Mouse (Mus musculus): ENCODE results near the gene Mgat5b. TPM values are rescaled to one million over a fixed set of nuclear protein-coding genes. Genes with fewer than 3 reads are reported as not detected.
A peak's percentile ranks its signal among the peaks of the same experiment; 100 is the strongest.

The Mgat5b gene
- polyA plus RNA-seq, 1 experiment from 2014 or later = 0.35 TPM

GRCm38 (mm10) chr11:116965061-116965460, 46.4 kb downstream of the Mgat5b start:
- Histone ChIP-seq H3K4me2 (no peak overlapping the region), H3K36me3 (no peaks in the 10 kb centered on the region), H3K9ac (no peak overlapping the region), H3K27me3 (no peaks in the 10 kb centered on the region), H3K9me3 (no peaks in the 10 kb centered on the region), H3K4me3 (no peak overlapping the region), H3K27ac (no peak overlapping the region), H3K4me1 (no peaks in the 10 kb centered on the region)
- WGBS = 69% methylated on average over 7 of the region's 7 CpGs
- no peak for ATAC-seq (ENCODE audit: borderline replicate concordance, extremely low read depth, low FRiP score, low TSS enrichment)

- no peak for ATAC-seq (ENCODE audit: borderline replicate concordance, extremely low read depth, low FRiP score, low TSS enrichment)
- H3K9me3 ChIP-seq = no peaks in the 10 kb centered on the region
- no peaks in the 10 kb centered on the region for H3K27me3 ChIP-seq
- H3K9ac ChIP-seq = no peak overlapping the region
- no peaks in the 10 kb centered on the region for H3K4me1 ChIP-seq
- H3K27ac ChIP-seq = no peak overlapping the region
- no peak overlapping the region for H3K4me3 ChIP-seq
- no peaks in the 10 kb centered on the region for H3K36me3 ChIP-seq
- no peak overlapping the region for H3K4me2 ChIP-seq
- WGBS = 61% methylated on average over 2 of the region's 2 CpGs
These were observed 47.3 kb downstream of the Mgat5b start for GRCm38 (mm10) chr11:116965961-116966360.

GRCm38 (mm10) chr11:116968586-116968985, 49.9 kb downstream of the Mgat5b start:
- H3K27me3 ChIP-seq = no peaks in the 10 kb centered on the region
- no peak overlapping the region for H3K27ac ChIP-seq
- no peak for ATAC-seq (ENCODE audit: borderline replicate concordance, extremely low read depth, low FRiP score, low TSS enrichment)
- H3K36me3 ChIP-seq = no peaks in the 10 kb centered on the region
- no peaks in the 10 kb centered on the region for H3K9me3 ChIP-seq
- no peak overlapping the region for H3K9ac ChIP-seq
- 73% methylated on average over 9 of the region's 9 CpGs for WGBS
- no peak overlapping the region for H3K4me2 ChIP-seq
- no peaks in the 10 kb centered on the region for H3K4me1 ChIP-seq
- no peak overlapping the region for H3K4me3 ChIP-seq

- H3K4me2 ChIP-seq = no peak overlapping the region
- no peak for ATAC-seq (ENCODE audit: borderline replicate concordance, extremely low read depth, low FRiP score, low TSS enrichment)
- no peak overlapping the region for H3K27ac ChIP-seq
- no peaks in the 10 kb centered on the region for H3K9me3 ChIP-seq
- H3K4me3 ChIP-seq = no peak overlapping the region
- no peaks in the 10 kb centered on the region for H3K4me1 ChIP-seq
- no peaks in the 10 kb centered on the region for H3K27me3 ChIP-seq
- no peaks in the 10 kb centered on the region for H3K36me3 ChIP-seq
- WGBS = 57% methylated on average over 11 of the region's 11 CpGs
- no peak overlapping the region for H3K9ac ChIP-seq
These were observed 50.8 kb downstream of the Mgat5b start for GRCm38 (mm10) chr11:116969498-116969897.

GRCm38 (mm10) chr11:116970847-116971246, 52.2 kb downstream of the Mgat5b start:
- no peak for ATAC-seq (ENCODE audit: borderline replicate concordance, extremely low read depth, low FRiP score, low TSS enrichment)
- H3K4me1 ChIP-seq = no peaks in the 10 kb centered on the region
- H3K4me2 ChIP-seq = no peak overlapping the region
- H3K27ac ChIP-seq = no peak overlapping the region
- no peak overlapping the region for H3K4me3 ChIP-seq
- H3K9ac ChIP-seq = no peak overlapping the region
- WGBS = 63% methylated on average over 4 of the region's 4 CpGs
- no peaks in the 10 kb centered on the region for H3K9me3 ChIP-seq
- H3K27me3 ChIP-seq = no peaks in the 10 kb centered on the region
- H3K36me3 ChIP-seq = no peaks in the 10 kb centered on the region

- no peak for ATAC-seq (ENCODE audit: borderline replicate concordance, extremely low read depth, low FRiP score, low TSS enrichment)
- H3K4me3 ChIP-seq = no peak overlapping the region
- H3K9ac ChIP-seq = no peak overlapping the region
- H3K4me1 ChIP-seq = no peaks in the 10 kb centered on the region
- no peaks in the 10 kb centered on the region for H3K27me3 ChIP-seq
- no peak overlapping the region for H3K27ac ChIP-seq
- WGBS = 48% methylated on average over 4 of the region's 4 CpGs
- no peaks in the 10 kb centered on the region for H3K36me3 ChIP-seq
- no peaks in the 10 kb centered on the region for H3K9me3 ChIP-seq
- H3K4me2 ChIP-seq = no peak overlapping the region
These were observed 54.2 kb downstream of the Mgat5b start for GRCm38 (mm10) chr11:116972828-116973227.

- no peak overlapping the region for H3K4me3 ChIP-seq
- WGBS = 90% methylated on average over 9 of the region's 9 CpGs
- no peak overlapping the region for H3K27ac ChIP-seq
- no peak overlapping the region for H3K4me2 ChIP-seq
- ATAC-seq (ENCODE audit: borderline replicate concordance, extremely low read depth, low FRiP score, low TSS enrichment) = no peak
- no peaks in the 10 kb centered on the region for H3K36me3 ChIP-seq
- H3K27me3 ChIP-seq = no peaks in the 10 kb centered on the region
- no peak overlapping the region for H3K9ac ChIP-seq
- no peaks in the 10 kb centered on the region for H3K4me1 ChIP-seq
- no peaks in the 10 kb centered on the region for H3K9me3 ChIP-seq
These were observed 54.8 kb downstream of the Mgat5b start for GRCm38 (mm10) chr11:116973508-116973907.

GRCm38 (mm10) chr11:116974341-116974740, 55.7 kb downstream of the Mgat5b start:
- WGBS = 81% methylated on average over 7 of the region's 7 CpGs
- H3K36me3 ChIP-seq = no peaks in the 10 kb centered on the region
- H3K27ac ChIP-seq = no peak overlapping the region
- no peak overlapping the region for H3K4me3 ChIP-seq
- no peak overlapping the region for H3K4me2 ChIP-seq
- no peaks in the 10 kb centered on the region for H3K9me3 ChIP-seq
- no peaks in the 10 kb centered on the region for H3K4me1 ChIP-seq
- no peak overlapping the region for H3K9ac ChIP-seq
- ATAC-seq (ENCODE audit: borderline replicate concordance, extremely low read depth, low FRiP score, low TSS enrichment) = no peak
- H3K27me3 ChIP-seq = no peaks in the 10 kb centered on the region

GRCm38 (mm10) chr11:116980313-116980712, 61.6 kb downstream of the Mgat5b start:
- H3K27ac ChIP-seq = no peak overlapping the region
- no peak overlapping the region for H3K4me2 ChIP-seq
- no peak overlapping the region for H3K9ac ChIP-seq

GRCm38 (mm10) chr11:116982543-116982942, 63.9 kb downstream of the Mgat5b start:
- Histone ChIP-seq H3K27me3 (no peaks in the 10 kb centered on the region), H3K4me1 (peaks cover 12% of the 10 kb centered on the region), H3K4me2 (no peak overlapping the region), H3K4me3 (no peak overlapping the region), H3K9ac (no peak overlapping the region), H3K27ac (no peak overlapping the region), H3K36me3 (no peaks in the 10 kb centered on the region), H3K9me3 (no peaks in the 10 kb centered on the region)
- no peak for ATAC-seq (ENCODE audit: borderline replicate concordance, extremely low read depth, low FRiP score, low TSS enrichment)
- WGBS = 47% methylated on average over 4 of the region's 4 CpGs

More at GRCm38 (mm10) chr11:116980313-116980712, 61.6 kb downstream of the Mgat5b start:
- Histone ChIP-seq H3K4me1 (peaks cover 12% of the 10 kb centered on the region), H3K27me3 (no peaks in the 10 kb centered on the region), H3K36me3 (no peaks in the 10 kb centered on the region), H3K9me3 (no peaks in the 10 kb centered on the region), H3K4me3 (no peak overlapping the region)
- 12% methylated on average over 5 of the region's 5 CpGs for WGBS
- peak; percentile 80 for ATAC-seq (ENCODE audit: borderline replicate concordance, extremely low read depth, low FRiP score, low TSS enrichment)

- Histone ChIP-seq H3K4me1 (peaks cover 3% of the 10 kb centered on the region), H3K9me3 (no peaks in the 10 kb centered on the region), H3K27ac (no peak overlapping the region), H3K4me2 (no peak overlapping the region), H3K27me3 (no peaks in the 10 kb centered on the region), H3K36me3 (no peaks in the 10 kb centered on the region), H3K9ac (no peak overlapping the region), H3K4me3 (no peak overlapping the region)
- ATAC-seq (ENCODE audit: borderline replicate concordance, extremely low read depth, low FRiP score, low TSS enrichment) = no peak
- WGBS = 73% methylated on average over 15 of the region's 15 CpGs
These were observed 67.1 kb downstream of the Mgat5b start for GRCm38 (mm10) chr11:116985504-116986385.

GRCm38 (mm10) chr11:116988131-116988530, 69.5 kb downstream of the Mgat5b start:
- H3K9me3 ChIP-seq = no peaks in the 10 kb centered on the region
- no peak overlapping the region for H3K27ac ChIP-seq
- WGBS = 39% methylated on average over 8 of the region's 8 CpGs
- ATAC-seq (ENCODE audit: borderline replicate concordance, extremely low read depth, low FRiP score, low TSS enrichment) = no peak; the same call in 1 of the 2 replicates
- no peak overlapping the region for H3K9ac ChIP-seq
- H3K4me3 ChIP-seq = no peak overlapping the region
- H3K27me3 ChIP-seq = peaks cover 8% of the 10 kb centered on the region; the same call in 1 of the 2 replicates
- H3K4me2 ChIP-seq = no peak overlapping the region
- no peaks in the 10 kb centered on the region for H3K4me1 ChIP-seq
- no peaks in the 10 kb centered on the region for H3K36me3 ChIP-seq

Measured in lung, embryonic 15.5 days (tissue).